Mouse (Mus musculus) erythroid progenitor cell, adult 5-6 weeks (primary cell): ENCODE results near the gene Smarcad1. TPM values are rescaled to one million over a fixed set of nuclear protein-coding genes. Genes with fewer than 3 reads are reported as not detected.

Experiments
- total RNA-seq, 2 experiments: library from RNA; stranded (forward) in 1 of 2; stranded (reverse) in 1 of 2; fragments of 150-400 nt in 1 of 2; fragments of 186-747, 209-891 nt in 1 of 2; gene quantifications; 2 replicates each; pipeline versions ENCODE4 v1.2.3 to v1.2.4; 2015 to 2017; ENCODE audit warnings: low replicate concordance in 2 of 2

Smarcad1 gene
- total RNA-seq, 2 experiments from 2014 or later: 17.9 to 40.2 TPM

Other genes with a start within 250 kb of the Smarcad1 start
- gene Hpgds, start 102.3 kb downstream of the Smarcad1 start, total RNA-seq (2015; ENCODE audit: low replicate concordance): 0.72 and 14.3 TPM in 2 replicates
- 5.4 and 5.5 TPM in 2 replicates for gene Hpgds, start 102.3 kb downstream of the Smarcad1 start, total RNA-seq (2017; ENCODE audit: low replicate concordance)